Mouse (Mus musculus): ENCODE results near the gene Mapkapk3. TPM values are rescaled to one million over a fixed set of nuclear protein-coding genes. Genes with fewer than 3 reads are reported as not detected.
A peak's percentile ranks its signal among the peaks of the same experiment; 100 is the strongest.

Gene Mapkapk3
- total and polyA plus RNA-seq, 3 experiments = 42.3 to 49.9 TPM; not detected in 1

GRCm38 (mm10) chr9:107278527-107279377, 10.9 kb downstream of the Mapkapk3 start:
- peak overlapping the region; percentile 4; the same call in 1 of the 2 replicates for H3K9ac ChIP-seq (ENCODE audit: control insufficient read depth, low read depth, low read length, poor library complexity, severe bottlenecking)
- no peaks in the 10 kb centered on the region for H3K27me3 ChIP-seq (ENCODE audit: control insufficient read depth in 1 of 2, insufficient read depth in 2 of 2, low read length in 2 of 2)
- H3K9me3 ChIP-seq (replicated peaks; ENCODE audit: insufficient read depth, low read length) = no peaks in the 10 kb centered on the region
- H3K79me2 ChIP-seq (ENCODE audit: control insufficient read depth, insufficient read depth, low read length, poor library complexity) = no peaks in the 10 kb centered on the region
- H3K4me1 ChIP-seq (ENCODE audit: control insufficient read depth in 1 of 2, insufficient read depth in 2 of 2, low read length in 2 of 2) = peaks cover 13 to 28% of the 10 kb centered on the region in 2 experiments
- TF ChIP-seq SIN3A (IDR thresholded peaks at IDR 0.05; ENCODE audit: low read length) = peak; percentile 58; the same call in 1 of the 2 replicates
- no peak for TF ChIP-seq MEF2A (IDR thresholded peaks at IDR 0.05; ENCODE audit: extremely low read depth, insufficient replicate concordance, low read depth, low read length, poor library complexity, severe bottlenecking)
- TF ChIP-seq CHD1 (IDR thresholded peaks at IDR 0.05; ENCODE audit: low read depth, low read length) = no peak
- peak; percentile 91 for TF ChIP-seq ETS1 (IDR thresholded peaks at IDR 0.05; ENCODE audit: low read depth, low read length)
- TF ChIP-seq GATA1 (IDR thresholded peaks at IDR 0.05; ENCODE audit: low read depth, low read length) = peak; percentile 82
- 0 out of 4 replicates have a peak, but pooled peaks of 1 of the 2 experiments have one; percentile 5 for TF ChIP-seq EP300 (IDR thresholded peaks at IDR 0.05; ENCODE audit: low read depth in 1 of 2, low read length in 2 of 2)
- H3K4me3 ChIP-seq (ENCODE audit: control insufficient read depth in 1 of 2, insufficient read depth in 1 of 2, low read depth in 2 of 2, low read length in 2 of 2) = no peak overlapping the region
- DNase-seq (ENCODE audit: low read depth, low spot score) = peak; percentile 82
- peak overlapping the region; percentile 86; the same call in 1 of the 2 replicates for H3K27ac ChIP-seq (ENCODE audit: control insufficient read depth, low read depth, low read length)
- peaks cover 0 to 15% of the 10 kb centered on the region in 2 experiments; a peak in 3 of 4 replicates for H3K36me3 ChIP-seq (ENCODE audit: control insufficient read depth in 1 of 2, insufficient read depth in 2 of 2, low read length in 2 of 2)

GRCm38 (mm10) chr9:107278126-107278525, 11.6 kb downstream of the Mapkapk3 start:
- H3K9ac ChIP-seq (ENCODE audit: control insufficient read depth, low read depth, low read length, poor library complexity, severe bottlenecking) = no peak overlapping the region
- no peak for DNase-seq (ENCODE audit: low read depth, low spot score)
- no peaks in the 10 kb centered on the region for H3K79me2 ChIP-seq (ENCODE audit: control insufficient read depth, insufficient read depth, low read length, poor library complexity)
- H3K4me3 ChIP-seq (ENCODE audit: control insufficient read depth in 1 of 2, insufficient read depth in 1 of 2, low read depth in 2 of 2, low read length in 2 of 2) = no peak overlapping the region
- H3K36me3 ChIP-seq (ENCODE audit: control insufficient read depth in 1 of 2, insufficient read depth in 2 of 2, low read length in 2 of 2) = peaks cover 0 to 16% of the 10 kb centered on the region in 2 experiments; a peak in 2 of 4 replicates
- peaks cover 13 to 30% of the 10 kb centered on the region in 2 experiments for H3K4me1 ChIP-seq (ENCODE audit: control insufficient read depth in 1 of 2, insufficient read depth in 2 of 2, low read length in 2 of 2)
- TF ChIP-seq MYB (IDR thresholded peaks at IDR 0.05; ENCODE audit: low read depth, low read length) = no peak
- TF ChIP-seq ZKSCAN1 (IDR thresholded peaks at IDR 0.05; ENCODE audit: low read depth, low read length) = no peak
- TF ChIP-seq USF2 (IDR thresholded peaks at IDR 0.05; ENCODE audit: borderline replicate concordance in 1 of 2, insufficient read depth in 1 of 2, low read depth in 1 of 2, low read length in 2 of 2) = no peak
- no peak for TF ChIP-seq CHD1 (IDR thresholded peaks at IDR 0.05; ENCODE audit: low read depth, low read length)
- no peak for TF ChIP-seq GABPA (IDR thresholded peaks at IDR 0.05; ENCODE audit: low read depth, low read length)
- TF ChIP-seq EP300 (IDR thresholded peaks at IDR 0.05; ENCODE audit: low read depth in 1 of 2, low read length in 2 of 2) = no peak
- no peak for TF ChIP-seq SMC3 (IDR thresholded peaks at IDR 0.05; ENCODE audit: low read depth, low read length)
- no peak for TF ChIP-seq JUND (IDR thresholded peaks at IDR 0.05; ENCODE audit: low read depth, low read length)
- no peak for TF ChIP-seq MEF2A (IDR thresholded peaks at IDR 0.05; ENCODE audit: extremely low read depth, insufficient replicate concordance, low read depth, low read length, poor library complexity, severe bottlenecking)
- no peak for TF ChIP-seq SIN3A (IDR thresholded peaks at IDR 0.05; ENCODE audit: low read length)
- TF ChIP-seq RAD21 (IDR thresholded peaks at IDR 0.05; ENCODE audit: low read depth, low read length) = no peak
- no peak for TF ChIP-seq CHD2 (IDR thresholded peaks at IDR 0.05; ENCODE audit: low read length)
- no peak overlapping the region for H3K27ac ChIP-seq (ENCODE audit: control insufficient read depth, low read depth, low read length)
- no peaks in the 10 kb centered on the region for H3K27me3 ChIP-seq (ENCODE audit: control insufficient read depth in 1 of 2, insufficient read depth in 2 of 2, low read length in 2 of 2)
- no peaks in the 10 kb centered on the region for H3K9me3 ChIP-seq (replicated peaks; ENCODE audit: insufficient read depth, low read length)
